Mouse (Mus musculus) heart, embryonic 15.5 days (tissue): ENCODE measurements around the gene Sult2a8. TPM values are rescaled to one million over a fixed set of nuclear protein-coding genes. Genes with fewer than 3 reads are reported as not detected.
"Not testable (repeated sequence)": the region's sequence is repeated elsewhere in the genome, so short reads cannot be mapped to it uniquely, and the experiment has no call there.

Experiments
- ATAC-seq: fragments of 200-750 bp; cut with Nextera tagmentation; replicated peaks from 2 replicates; pipeline ENCODE4 v1.8.0; 2017; ENCODE audit warnings: low read depth, moderate TSS enrichment; ENCODE audit not compliant: insufficient number of reproducible peaks, insufficient read depth, low FRiP score
- H3K27ac ChIP-seq: fragments of 300-500 bp; sonication (generic); 2 replicates; pipeline ENCODE4 v1.5.1; 2015; ENCODE audit warnings: mild to moderate bottlenecking, inconsistent platforms
- H3K27me3 ChIP-seq: fragments of 300-500 bp; sonication (generic); 2 replicates; pipeline ENCODE4 v1.6.1; 2015; ENCODE audit warnings: inconsistent platforms
- H3K36me3 ChIP-seq: fragments of 300-500 bp; sonication (generic); 2 replicates; pipeline ENCODE4 v1.6.1; 2015; ENCODE audit warnings: mild to moderate bottlenecking, inconsistent platforms
- H3K4me1 ChIP-seq: fragments of 300-500 bp; sonication (generic); replicated peaks from 2 replicates; pipeline ENCODE4 v1.6.1; 2015; ENCODE audit warnings: inconsistent platforms
- H3K4me2 ChIP-seq: fragments of 300-500 bp; sonication (generic); 2 replicates; pipeline ENCODE4 v1.6.1; 2015; ENCODE audit warnings: inconsistent platforms, mild to moderate bottlenecking, moderate library complexity
- H3K4me3 ChIP-seq: fragments of 300-500 bp; sonication (generic); 2 replicates; pipeline ENCODE4 v1.5.1; 2015; ENCODE audit warnings: mild to moderate bottlenecking, inconsistent platforms
- H3K9ac ChIP-seq: fragments of 300-500 bp; sonication (generic); 2 replicates; pipeline ENCODE4 v1.6.1; 2015; ENCODE audit warnings: mild to moderate bottlenecking, inconsistent platforms
- H3K9me3 ChIP-seq: fragments of 300-500 bp; sonication (generic); replicated peaks from 2 replicates; pipeline ENCODE4 v1.6.1; 2016; ENCODE audit warnings: inconsistent platforms
- WGBS: fragments of 180-500 bp; shearing (Covaris S2); methylation state at CpG from one replicate; pipeline ENCODE4 v1.1.7; 2015; ENCODE audit warnings: mixed read lengths; 5-methylcytosine and 5-hydroxymethylcytosine counted together
- polyA plus RNA-seq: library from polyadenylated mRNA; unstranded; fragments of >200 nt; fragmentation: Nextera tagmentation; extraction: Ambion mirVana; gene quantifications from 2 replicates; pipeline ENCODE4 v1.2.1, GENCODE M21; 2015

Sult2a8 gene
- polyA plus RNA-seq: not detected in 2 replicates

DNA sequence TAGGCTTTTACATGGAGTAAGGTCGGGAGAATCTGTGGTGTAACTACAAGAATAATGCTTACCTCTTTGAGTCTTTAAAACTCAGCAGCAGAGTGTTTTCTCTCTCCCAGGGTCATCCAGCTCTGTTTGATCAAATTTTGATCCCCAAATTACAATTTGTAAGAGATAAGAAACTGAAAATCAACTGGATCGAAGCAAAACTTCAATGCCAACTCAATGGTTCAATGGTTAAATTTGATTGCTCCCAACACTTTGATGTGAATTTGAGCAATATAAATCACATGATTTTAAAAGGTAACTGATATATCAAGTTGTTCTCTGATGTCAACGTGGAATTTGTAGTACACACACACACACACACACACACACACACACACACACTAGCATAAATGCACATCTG lies at the start of gene Sult2a8:
Gene Sult2a8 (minus strand): TSS at position 236 of the 400 bp plus-strand sequence.
- H3K9ac ChIP-seq: no peak within 1 kb of the TSS
- no peak within 1 kb of the TSS for H3K4me3 ChIP-seq
- H3K4me1 ChIP-seq: no peaks in the 10 kb centered on the region
- ATAC-seq: no peak
- 53% methylated on average over 3 of the region's 3 CpGs for WGBS
- no peaks in the 10 kb centered on the region for H3K36me3 ChIP-seq
- 0 out of 2 replicates have a peak, but pooled peaks cover 9% of the 10 kb centered on the region for H3K9me3 ChIP-seq
- H3K27ac ChIP-seq: no peak within 1 kb of the TSS
- no peaks in the 10 kb centered on the region for H3K27me3 ChIP-seq
- no peak within 1 kb of the TSS for H3K4me2 ChIP-seq

- Histone ChIP-seq H3K27ac (no peak within 1 kb of the TSS), H3K4me1 (no peaks in the 10 kb centered on the region), H3K36me3 (no peaks in the 10 kb centered on the region), H3K27me3 (no peaks in the 10 kb centered on the region), H3K4me3 (no peak within 1 kb of the TSS), H3K9ac (no peak within 1 kb of the TSS), H3K4me2 (no peak within 1 kb of the TSS), H3K9me3 (peaks cover 4% of the 10 kb centered on the region)
- no peak for ATAC-seq
- WGBS: 83% methylated on average over 4 of the region's 4 CpGs
Measured at GRCm38 (mm10) chr7:14494130-14494529, 47.6 kb upstream of the Sult2a8 start, which contains the start of gene Sult2a7. Gene Sult2a7 (minus strand): TSS chr7:14494230.

DNA sequence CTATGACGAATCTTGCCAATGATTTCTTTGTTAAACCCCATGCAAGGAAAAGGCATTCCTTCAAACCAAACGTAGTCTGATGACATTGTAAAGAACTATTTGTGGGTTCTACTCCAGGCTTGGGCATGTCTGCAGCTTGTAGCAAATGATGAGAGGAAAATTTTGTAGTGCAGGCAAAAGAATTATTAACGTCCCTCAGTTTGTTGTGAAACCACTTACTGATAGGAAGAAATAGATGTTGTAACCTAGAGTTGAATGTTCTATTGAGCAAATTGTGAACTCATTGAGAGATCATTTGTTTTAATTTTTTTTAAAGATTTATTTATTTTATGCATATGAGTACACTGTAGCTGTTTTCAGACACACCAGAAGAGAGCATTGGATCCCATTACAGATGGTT lies 46.3 kb upstream of the Sult2a8 start:
- 63% methylated on average over 3 of the region's 3 CpGs for WGBS
- no peak overlapping the region for H3K27ac ChIP-seq
- no peak overlapping the region for H3K4me3 ChIP-seq
- H3K27me3 ChIP-seq: no peaks in the 10 kb centered on the region
- H3K4me1 ChIP-seq: no peaks in the 10 kb centered on the region
- H3K9me3 ChIP-seq: peaks cover 4% of the 10 kb centered on the region
- no peak overlapping the region for H3K9ac ChIP-seq
- H3K36me3 ChIP-seq: no peaks in the 10 kb centered on the region
- H3K4me2 ChIP-seq: no peak overlapping the region
- no peak for ATAC-seq

GRCm38 (mm10) chr7:14439581-14439980 lies 7.0 kb downstream of the Sult2a8 start:
- Histone ChIP-seq H3K4me2 (no peak overlapping the region), H3K9ac (no peak overlapping the region), H3K4me1 (no peaks in the 10 kb centered on the region), H3K4me3 (no peak overlapping the region), H3K27ac (no peak overlapping the region), H3K27me3 (no peaks in the 10 kb centered on the region), H3K36me3 (no peaks in the 10 kb centered on the region), H3K9me3 (0 out of 2 replicates have a peak, but pooled peaks cover 7% of the 10 kb centered on the region)
- ATAC-seq: no peak

GRCm38 (mm10) chr7:14438484-14438883 lies 8.1 kb downstream of the Sult2a8 start:
- no peak overlapping the region for H3K4me2 ChIP-seq
- H3K9me3 ChIP-seq: 0 out of 2 replicates have a peak, but pooled peaks cover 7% of the 10 kb centered on the region
- 76% methylated on average over 1 of the region's 1 CpGs for WGBS
- no peaks in the 10 kb centered on the region for H3K4me1 ChIP-seq
- no peaks in the 10 kb centered on the region for H3K27me3 ChIP-seq
- no peak for ATAC-seq
- H3K9ac ChIP-seq: no peak overlapping the region
- H3K27ac ChIP-seq: no peak overlapping the region
- H3K36me3 ChIP-seq: no peaks in the 10 kb centered on the region
- H3K4me3 ChIP-seq: no peak overlapping the region

DNA sequence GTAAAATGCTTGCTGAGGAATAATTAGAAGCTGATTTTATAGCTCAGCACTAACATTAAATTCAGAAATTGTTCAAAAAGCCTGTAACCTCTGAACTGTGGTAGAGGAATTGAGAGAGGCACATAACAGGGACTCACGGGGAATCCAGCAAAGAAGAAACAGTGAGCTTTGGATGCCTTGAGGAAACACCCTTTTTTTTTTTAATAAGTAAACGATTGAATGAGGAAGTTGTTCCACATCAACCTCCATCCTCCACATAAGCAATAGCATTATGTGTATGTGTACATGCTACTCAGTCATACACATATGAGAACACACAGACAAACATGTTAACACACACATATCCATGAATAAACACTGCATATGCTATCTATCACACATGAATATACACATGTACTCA lies 8.5 kb downstream of the Sult2a8 start:
- WGBS: 68% methylated on average over 2 of the region's 2 CpGs
- Histone ChIP-seq H3K36me3 (no peaks in the 10 kb centered on the region), H3K4me3 (no peak overlapping the region), H3K27ac (no peak overlapping the region), H3K9me3 (0 out of 2 replicates have a peak, but pooled peaks cover 7% of the 10 kb centered on the region), H3K27me3 (no peaks in the 10 kb centered on the region), H3K9ac (no peak overlapping the region), H3K4me2 (no peak overlapping the region), H3K4me1 (no peaks in the 10 kb centered on the region)
- no peak for ATAC-seq

GRCm38 (mm10) chr7:14399363-14399762 lies 47.2 kb downstream of the Sult2a8 start:
- H3K27ac ChIP-seq, H3K27me3 ChIP-seq, H3K9ac ChIP-seq, H3K4me3 ChIP-seq, H3K36me3 ChIP-seq, H3K4me2 ChIP-seq, ATAC-seq, H3K4me1 ChIP-seq: not testable (repeated sequence)
- 0 out of 2 replicates have a peak, but pooled peaks cover 10% of the 10 kb centered on the region for H3K9me3 ChIP-seq

GRCm38 (mm10) chr7:14396462-14396861 lies 50.1 kb downstream of the Sult2a8 start:
- no peak overlapping the region for H3K9ac ChIP-seq
- ATAC-seq: no peak

More at GRCm38 (mm10) chr7:14396462-14396861, 50.1 kb downstream of the Sult2a8 start:
- Histone ChIP-seq H3K27ac (no peak overlapping the region), H3K4me2 (no peak overlapping the region), H3K4me3 (no peak overlapping the region), H3K4me1 (no peaks in the 10 kb centered on the region), H3K9me3 (0 out of 2 replicates have a peak, but pooled peaks cover 10% of the 10 kb centered on the region), H3K27me3 (no peaks in the 10 kb centered on the region), H3K36me3 (no peaks in the 10 kb centered on the region)

Other genes with a start within 250 kb of the Sult2a8 start
- gene Sult2a6, start 191.9 kb downstream of the Sult2a8 start, polyA plus RNA-seq: not detected in 2 replicates
- not detected in 2 replicates for gene Obox8, start 113.2 kb downstream of the Sult2a8 start, polyA plus RNA-seq
- not detected in 2 replicates for gene Sult2a7, start 47.5 kb upstream of the Sult2a8 start, polyA plus RNA-seq
- 0.05 and 0.16 TPM in 2 replicates for gene Vmn1r90, start 116.7 kb upstream of the Sult2a8 start, polyA plus RNA-seq
- not detected in 2 replicates for gene Obox7, start 212.7 kb upstream of the Sult2a8 start, polyA plus RNA-seq